Mouse (Mus musculus): ENCODE results near the gene Gfm2. TPM values are rescaled to one million over a fixed set of nuclear protein-coding genes. Genes with fewer than 3 reads are reported as not detected.
"Not testable (repeated sequence)": the region's sequence is repeated elsewhere in the genome, so short reads cannot be mapped to it uniquely, and the experiment has no call there.

Gene Gfm2
- 22.9 and 25.5 TPM in 2 replicates for polyA plus RNA-seq (2014; fragmentation: Nextera tagmentation; extraction: Ambion mirVana)

GRCm38 (mm10) chr13:97137466-97138400 lies at the start of gene Gfm2, which contains the start of gene Nsa2:
TSS of gene Gfm2 (plus strand) at chr13:97137937.
TSS of gene Nsa2 (minus strand) at chr13:97137937.
- peak within 1 kb of the TSS; percentile 88 for H3K4me3 ChIP-seq (ENCODE audit: low read depth, low read length)
- H3K27me3 ChIP-seq (replicated peaks; ENCODE audit: control insufficient read depth, insufficient read depth, low read length) = no peaks in the 10 kb centered on the region
- no peaks in the 10 kb centered on the region for H3K9me3 ChIP-seq (replicated peaks; ENCODE audit: control insufficient read depth, low read length)
- H3K36me3 ChIP-seq (ENCODE audit: control insufficient read depth, insufficient read depth, low read length) = peaks cover 21% of the 10 kb centered on the region
- H3K27ac ChIP-seq (ENCODE audit: low read depth, low read length) = peak within 1 kb of the TSS; percentile 90
- H3K4me2 ChIP-seq (ENCODE audit: low read length) = peak within 1 kb of the TSS; percentile 77
- H3K4me1 ChIP-seq (ENCODE audit: control insufficient read depth, insufficient read depth, low read length) = peaks cover 5% of the 10 kb centered on the region; the same call in 1 of the 2 replicates
- WGBS = under 1% methylated on average over 57 of the region's 57 CpGs
- ATAC-seq (peak; percentile 98), DNase-seq (ENCODE audit: low spot score) (peak; percentile 98)
- H3K9ac ChIP-seq (ENCODE audit: low read length) = peak within 1 kb of the TSS; percentile 91

GRCm38 (mm10) chr13:97088183-97088582 lies 49.6 kb upstream of the Gfm2 start:
- Histone ChIP-seq H3K27ac (ENCODE audit: low read depth, low read length) (no peak overlapping the region), H3K4me1 (ENCODE audit: control insufficient read depth, insufficient read depth, low read length) (no peaks in the 10 kb centered on the region; the same call in 1 of the 2 replicates), H3K4me3 (ENCODE audit: low read depth, low read length) (no peak overlapping the region), H3K4me2 (ENCODE audit: low read length) (no peak overlapping the region), H3K9me3 (replicated peaks; ENCODE audit: control insufficient read depth, low read length) (no peaks in the 10 kb centered on the region), H3K27me3 (replicated peaks; ENCODE audit: control insufficient read depth, insufficient read depth, low read length) (no peaks in the 10 kb centered on the region), H3K36me3 (ENCODE audit: control insufficient read depth, insufficient read depth, low read length) (no peaks in the 10 kb centered on the region), H3K9ac (ENCODE audit: low read length) (no peak overlapping the region)
- ATAC-seq = no peak
- DNase-seq (ENCODE audit: low spot score) = no peak
- 61% methylated on average over 3 of the region's 3 CpGs for WGBS

- H3K27me3 ChIP-seq (replicated peaks; ENCODE audit: control insufficient read depth, insufficient read depth, low read length) = no peaks in the 10 kb centered on the region
- no peak overlapping the region for H3K4me2 ChIP-seq (ENCODE audit: low read length)
- H3K9me3 ChIP-seq (replicated peaks; ENCODE audit: control insufficient read depth, low read length) = no peaks in the 10 kb centered on the region
- H3K9ac ChIP-seq (ENCODE audit: low read length) = no peak overlapping the region
- H3K27ac ChIP-seq (ENCODE audit: low read depth, low read length) = no peak overlapping the region
- DNase-seq (ENCODE audit: low spot score) = no peak
- H3K36me3 ChIP-seq (ENCODE audit: control insufficient read depth, insufficient read depth, low read length) = 0 out of 2 replicates have a peak, but pooled peaks cover 7% of the 10 kb centered on the region
- ATAC-seq = no peak
- H3K4me1 ChIP-seq (ENCODE audit: control insufficient read depth, insufficient read depth, low read length) = no peaks in the 10 kb centered on the region
- no peak overlapping the region for H3K4me3 ChIP-seq (ENCODE audit: low read depth, low read length)
- 95% methylated on average over 4 of the region's 4 CpGs for WGBS
Observed at GRCm38 (mm10) chr13:97095726-97096125, 42.0 kb upstream of the Gfm2 start.

- Histone ChIP-seq H3K4me2 (ENCODE audit: low read length) (no peak within 1 kb of the TSS), H3K9ac (ENCODE audit: low read length) (no peak within 1 kb of the TSS), H3K27ac (ENCODE audit: low read depth, low read length) (no peak within 1 kb of the TSS), H3K9me3 (replicated peaks; ENCODE audit: control insufficient read depth, low read length) (no peaks in the 10 kb centered on the region), H3K36me3 (ENCODE audit: control insufficient read depth, insufficient read depth, low read length) (0 out of 2 replicates have a peak, but pooled peaks cover 4% of the 10 kb centered on the region), H3K27me3 (replicated peaks; ENCODE audit: control insufficient read depth, insufficient read depth, low read length) (no peaks in the 10 kb centered on the region), H3K4me3 (ENCODE audit: low read depth, low read length) (no peak within 1 kb of the TSS), H3K4me1 (ENCODE audit: control insufficient read depth, insufficient read depth, low read length) (no peaks in the 10 kb centered on the region)
- DNase-seq (ENCODE audit: low spot score) = peak; percentile 83
- 81% methylated on average over 22 of the region's 22 CpGs for WGBS
- peak; percentile 44 for ATAC-seq
Observed at GRCm38 (mm10) chr13:97099187-97099852, 38.4 kb upstream of the Gfm2 start, which contains the start of gene Gm6169. TSS of gene Gm6169 (minus strand) at chr13:97099237.

- no peaks in the 10 kb centered on the region for H3K27me3 ChIP-seq (replicated peaks; ENCODE audit: control insufficient read depth, insufficient read depth, low read length)
- DNase-seq (ENCODE audit: low spot score) (no peak), ATAC-seq (no peak)
- no peak overlapping the region for H3K4me3 ChIP-seq (ENCODE audit: low read depth, low read length)
- 79% methylated on average over 7 of the region's 7 CpGs for WGBS
- H3K4me2 ChIP-seq (ENCODE audit: low read length) = no peak overlapping the region
- H3K36me3 ChIP-seq (ENCODE audit: control insufficient read depth, insufficient read depth, low read length) = no peaks in the 10 kb centered on the region
- H3K9me3 ChIP-seq (replicated peaks; ENCODE audit: control insufficient read depth, low read length) = no peaks in the 10 kb centered on the region
- H3K27ac ChIP-seq (ENCODE audit: low read depth, low read length) = no peak overlapping the region
- H3K4me1 ChIP-seq (ENCODE audit: control insufficient read depth, insufficient read depth, low read length) = no peaks in the 10 kb centered on the region
- H3K9ac ChIP-seq (ENCODE audit: low read length) = no peak overlapping the region
Observed at GRCm38 (mm10) chr13:97104996-97105395, 32.7 kb upstream of the Gfm2 start.

GRCm38 (mm10) chr13:97107721-97108120 lies 30.0 kb upstream of the Gfm2 start:
- H3K36me3 ChIP-seq (ENCODE audit: control insufficient read depth, insufficient read depth, low read length); H3K4me1 ChIP-seq (ENCODE audit: control insufficient read depth, insufficient read depth, low read length); H3K9me3 ChIP-seq (replicated peaks; ENCODE audit: control insufficient read depth, low read length); DNase-seq (ENCODE audit: low spot score); H3K9ac ChIP-seq (ENCODE audit: low read length); ATAC-seq; H3K27ac ChIP-seq (ENCODE audit: low read depth, low read length); H3K4me3 ChIP-seq (ENCODE audit: low read depth, low read length); H3K27me3 ChIP-seq (replicated peaks; ENCODE audit: control insufficient read depth, insufficient read depth, low read length); H3K4me2 ChIP-seq (ENCODE audit: low read length): not testable (repeated sequence)
- 98% methylated on average over 4 of the region's 4 CpGs for WGBS

GRCm38 (mm10) chr13:97109046-97109445 lies 28.7 kb upstream of the Gfm2 start:
- Histone ChIP-seq H3K4me1 (ENCODE audit: control insufficient read depth, insufficient read depth, low read length) (no peaks in the 10 kb centered on the region), H3K36me3 (ENCODE audit: control insufficient read depth, insufficient read depth, low read length) (peaks cover 16% of the 10 kb centered on the region; the same call in 1 of the 2 replicates), H3K9me3 (replicated peaks; ENCODE audit: control insufficient read depth, low read length) (no peaks in the 10 kb centered on the region), H3K9ac (ENCODE audit: low read length) (no peak overlapping the region), H3K27ac (ENCODE audit: low read depth, low read length) (no peak overlapping the region), H3K4me2 (ENCODE audit: low read length) (no peak overlapping the region), H3K4me3 (ENCODE audit: low read depth, low read length) (no peak overlapping the region), H3K27me3 (replicated peaks; ENCODE audit: control insufficient read depth, insufficient read depth, low read length) (no peaks in the 10 kb centered on the region)
- DNase-seq (ENCODE audit: low spot score) (no peak), ATAC-seq (no peak)
- WGBS = 84% methylated on average over 4 of the region's 4 CpGs

- no peak overlapping the region for H3K4me3 ChIP-seq (ENCODE audit: low read depth, low read length)
- ATAC-seq = no peak
- no peaks in the 10 kb centered on the region for H3K9me3 ChIP-seq (replicated peaks; ENCODE audit: control insufficient read depth, low read length)
- H3K27ac ChIP-seq (ENCODE audit: low read depth, low read length) = no peak overlapping the region
- H3K36me3 ChIP-seq (ENCODE audit: control insufficient read depth, insufficient read depth, low read length) = peaks cover 29% of the 10 kb centered on the region
- H3K9ac ChIP-seq (ENCODE audit: low read length) = no peak overlapping the region
- no peak overlapping the region for H3K4me2 ChIP-seq (ENCODE audit: low read length)
- 75% methylated on average over 3 of the region's 3 CpGs for WGBS
- H3K4me1 ChIP-seq (ENCODE audit: control insufficient read depth, insufficient read depth, low read length) = no peaks in the 10 kb centered on the region
- no peak for DNase-seq (ENCODE audit: low spot score)
- H3K27me3 ChIP-seq (replicated peaks; ENCODE audit: control insufficient read depth, insufficient read depth, low read length) = no peaks in the 10 kb centered on the region
Observed at GRCm38 (mm10) chr13:97121341-97121740, 16.4 kb upstream of the Gfm2 start.

Data from forebrain, embryonic 14.5 days (tissue).